Mouse (Mus musculus) heart, postnatal 14 days (tissue): ENCODE measurements around the gene Zfp652. TPM values are rescaled to one million over a fixed set of nuclear protein-coding genes. Genes with fewer than 3 reads are reported as not detected.
A peak's percentile ranks its signal among the peaks of the same experiment; 100 is the strongest.

Source experiments
- DNase-seq, 2 experiments: peaks; one replicate each; pipeline ENCODE4 v3.0.0; 2021 to 2022
- intact Hi-C: fragments of 180-260 bp; cut with DNase I; formaldehyde crosslinking; loops from one replicate; pipeline ENCODE4 v1.15.1; 2025
- total RNA-seq, 2 experiments: library from RNA; stranded (reverse); gene quantifications; 2 replicates each; pipeline ENCODE4 v1.2.3; 2021

The Zfp652 gene
- total RNA-seq, 2 experiments from 2014 or later: 45.9 to 46.5 TPM

DNA sequence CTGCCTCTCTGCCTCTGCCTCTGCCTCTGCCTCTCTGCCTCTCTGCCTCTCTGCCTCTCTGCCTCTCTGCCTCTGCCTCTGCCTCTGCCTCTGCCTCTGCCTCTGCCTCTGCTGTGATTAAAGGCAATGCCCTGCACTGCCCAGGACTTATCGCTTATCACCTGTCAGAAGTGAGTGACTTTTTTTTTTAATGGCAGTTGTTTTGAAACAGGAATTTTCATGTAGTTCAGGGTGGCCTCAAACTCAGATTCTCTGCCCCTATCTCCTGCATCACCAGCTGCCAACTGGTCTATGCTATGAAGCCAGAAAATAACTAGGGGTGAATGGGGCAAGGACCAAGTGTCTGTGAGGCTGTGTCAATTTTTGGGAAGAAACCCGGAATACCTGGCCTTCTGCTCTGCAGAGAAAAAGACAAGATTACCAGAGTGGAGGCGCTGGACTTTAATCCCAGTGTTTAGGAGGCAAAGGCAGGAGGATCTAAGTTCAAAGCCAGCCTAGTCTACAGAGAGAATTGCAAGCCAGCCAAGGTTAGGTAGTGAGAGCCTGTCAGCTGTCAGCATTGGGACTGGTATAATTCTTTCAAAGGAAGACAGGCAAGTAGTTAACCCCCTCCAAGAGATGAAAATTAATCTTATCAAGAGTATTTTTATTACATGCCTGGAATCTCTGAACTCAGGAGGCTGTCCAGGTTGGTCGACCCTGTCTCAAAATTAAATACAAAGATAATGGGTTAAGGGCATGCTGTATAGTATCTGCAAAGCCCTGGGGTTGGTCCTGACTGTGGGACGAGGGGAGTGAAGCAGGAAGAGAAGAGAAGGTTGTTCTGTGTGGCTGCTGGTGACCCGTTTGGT, 114.1 kb downstream of the Zfp652 start:
- intact Hi-C loops: no loop called here
- no peak for DNase-seq

DNA sequence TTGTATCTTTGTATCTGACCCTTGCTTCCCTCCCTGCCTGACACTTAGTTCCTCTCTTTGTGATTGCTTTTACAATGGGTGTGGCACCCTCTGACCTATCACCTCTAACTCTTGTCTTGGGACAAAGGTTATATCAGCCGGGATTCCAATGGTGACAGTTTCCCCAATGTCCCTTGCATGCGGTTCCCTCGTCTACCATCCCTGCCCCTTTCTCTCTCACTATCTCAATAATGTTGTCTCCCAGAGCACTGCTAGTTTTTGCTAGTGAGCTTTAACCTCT, 114.6 kb downstream of the Zfp652 start:
- intact Hi-C loops: no loop called here
- no peak for DNase-seq

DNA sequence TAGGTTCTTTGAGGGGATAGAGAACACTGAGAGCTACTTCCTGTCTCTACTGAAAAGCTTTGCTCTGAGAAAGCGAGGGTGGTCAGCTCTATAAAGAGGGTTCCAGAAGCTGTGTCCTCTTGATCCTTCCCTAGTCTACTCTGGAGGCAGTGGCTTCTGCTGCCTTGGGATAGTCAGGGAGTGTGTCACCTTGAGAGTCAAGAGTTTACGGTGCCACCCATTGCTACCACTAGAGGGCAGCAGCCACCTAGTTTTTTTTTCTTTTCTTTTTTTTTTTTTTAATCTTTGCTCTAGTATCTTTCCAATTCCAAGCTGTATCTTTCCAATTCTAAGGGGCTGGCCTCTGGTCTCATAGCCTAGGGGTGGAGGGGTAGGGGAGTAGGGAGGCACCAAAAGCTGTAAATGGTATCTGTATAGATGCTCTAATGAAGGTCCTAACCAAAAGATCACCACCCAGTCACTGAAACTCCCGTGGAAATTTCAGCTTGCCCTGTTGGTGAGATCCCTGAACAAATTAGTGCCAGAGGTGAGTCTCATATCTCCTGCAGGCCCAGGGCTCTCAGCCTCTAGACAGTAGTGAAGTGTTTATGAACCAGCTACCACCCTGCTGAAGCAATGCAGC, 115.1 kb downstream of the Zfp652 start:
- intact Hi-C loops: no loop called here
- DNase-seq: peak; percentile 70 to 81

DNA sequence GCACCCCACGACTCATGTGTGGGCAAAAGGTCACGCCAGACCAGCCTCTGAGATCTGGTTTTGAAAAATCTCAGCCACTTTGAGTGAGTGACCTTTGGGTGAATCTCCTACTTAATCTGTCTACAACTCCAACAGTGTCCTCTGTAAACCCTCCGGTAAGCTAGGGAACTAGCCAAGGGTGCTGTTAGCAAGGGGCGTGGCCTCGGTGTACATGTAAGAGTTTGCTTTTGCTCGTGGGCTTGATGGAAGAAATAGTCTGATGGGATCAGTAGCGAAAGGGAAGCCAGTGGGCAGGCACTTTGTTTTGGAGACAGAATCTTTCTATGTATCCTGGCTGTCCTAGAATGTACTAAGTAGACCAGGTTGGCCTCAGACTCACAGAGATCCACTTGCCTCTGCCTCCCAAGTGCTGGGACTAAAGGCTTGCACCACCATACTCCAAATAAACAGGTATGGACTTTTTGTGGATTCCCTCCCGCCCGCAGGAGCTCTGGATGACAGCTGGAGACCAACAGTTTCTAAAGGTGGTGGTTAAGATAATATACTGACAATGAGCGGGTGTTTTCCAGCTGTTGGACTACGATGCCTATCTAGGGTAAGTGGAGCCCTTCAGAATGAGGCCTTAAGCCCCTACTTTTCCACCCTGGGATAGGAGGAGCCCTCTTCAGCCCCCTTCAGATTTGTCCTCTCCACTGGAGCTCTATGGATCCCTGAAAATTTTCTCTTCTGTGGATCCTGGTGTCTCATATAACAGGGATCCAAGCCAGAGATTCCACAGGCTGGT, 115.9 kb downstream of the Zfp652 start:
- no peak for DNase-seq
- intact Hi-C loops: no loop called here

DNA sequence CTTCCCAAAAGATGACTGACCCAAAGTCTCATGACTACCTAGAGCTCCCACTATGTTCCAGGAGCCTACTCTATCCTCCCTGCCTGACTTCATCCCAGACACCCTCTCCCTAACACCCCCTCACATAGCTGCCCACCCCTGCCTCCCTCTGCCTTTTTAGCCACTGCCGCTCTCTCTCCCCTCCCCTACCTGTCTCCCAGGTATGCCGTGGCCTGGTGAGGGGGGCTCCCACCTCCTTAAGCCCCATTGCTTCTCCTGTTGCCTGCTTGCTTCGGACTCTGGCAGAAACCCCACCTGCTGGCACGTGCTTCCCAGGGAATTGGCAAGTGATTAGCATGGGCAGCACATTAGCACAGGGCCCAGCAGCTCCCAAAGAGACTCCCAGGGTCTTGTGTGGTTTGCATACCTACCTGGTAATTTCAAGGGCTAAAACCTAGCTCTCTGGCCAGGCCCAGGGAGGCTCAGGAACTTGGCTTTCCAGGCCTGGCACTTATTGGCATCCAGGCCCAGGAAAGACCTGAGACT, 117.1 kb downstream of the Zfp652 start:
- intact Hi-C loops: loop anchor here (1.0 kb wide), 1 partner anchor 24 kb away; no protein-coding TSS in a partner anchor
- no peak for DNase-seq

DNA sequence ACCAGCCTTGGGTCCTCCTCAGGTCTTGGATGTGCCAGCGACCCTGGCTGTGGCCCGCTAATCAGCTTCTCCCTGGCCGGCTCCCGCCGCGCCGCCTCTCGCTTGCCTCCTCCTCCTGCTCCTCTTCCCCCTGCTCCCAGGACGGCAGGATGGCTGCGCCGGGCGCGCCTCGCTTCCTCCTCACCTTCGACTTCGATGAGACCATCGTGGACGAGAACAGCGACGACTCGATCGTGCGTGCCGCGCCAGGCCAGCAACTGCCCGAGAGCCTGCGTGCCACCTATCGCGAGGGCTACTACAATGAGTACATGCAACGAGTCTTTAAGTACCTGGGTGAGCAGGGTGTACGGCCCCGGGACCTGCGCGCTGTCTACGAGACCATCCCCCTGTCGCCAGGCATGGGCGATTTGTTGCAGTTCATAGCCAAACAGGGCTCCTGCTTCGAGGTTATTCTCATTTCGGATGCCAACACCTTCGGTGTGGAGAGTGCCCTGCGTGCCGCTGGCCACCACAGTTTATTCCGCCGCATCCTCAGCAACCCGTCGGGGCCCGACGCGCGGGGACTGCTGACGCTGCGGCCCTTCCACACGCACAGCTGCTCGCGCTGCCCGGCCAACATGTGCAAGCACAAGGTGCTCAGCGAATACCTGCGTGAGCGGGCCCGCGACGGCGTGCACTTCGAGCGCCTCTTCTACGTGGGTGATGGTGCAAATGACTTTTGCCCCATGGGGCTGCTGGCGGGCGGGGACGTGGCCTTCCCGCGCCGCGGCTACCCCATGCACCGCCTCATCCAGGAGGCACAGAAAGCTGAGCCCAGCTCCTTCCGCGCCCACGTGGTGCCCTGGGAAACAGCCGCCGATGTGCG, 118.2 kb downstream of the Zfp652 start:
- intact Hi-C loops: no loop called here
- DNase-seq: peak; percentile 28 to 36

DNA sequence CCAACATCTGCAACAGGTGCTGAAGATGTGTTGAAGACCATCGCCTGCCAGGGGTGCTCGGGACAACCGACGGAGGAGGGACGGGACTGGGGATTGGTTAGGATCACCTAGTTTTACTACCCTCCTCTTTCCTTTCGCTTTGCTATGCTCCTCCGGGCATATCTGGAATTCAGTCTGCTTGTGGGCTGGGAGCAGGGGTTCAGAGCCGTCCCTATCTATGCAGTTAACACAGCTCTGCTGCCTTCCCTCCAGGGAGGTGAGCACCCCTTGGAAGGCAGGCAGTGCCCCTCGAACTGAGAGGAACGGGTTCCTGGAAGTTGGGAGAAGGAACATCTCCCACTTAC, 118.8 kb downstream of the Zfp652 start:
- intact Hi-C loops: no loop called here
- no peak for DNase-seq

DNA sequence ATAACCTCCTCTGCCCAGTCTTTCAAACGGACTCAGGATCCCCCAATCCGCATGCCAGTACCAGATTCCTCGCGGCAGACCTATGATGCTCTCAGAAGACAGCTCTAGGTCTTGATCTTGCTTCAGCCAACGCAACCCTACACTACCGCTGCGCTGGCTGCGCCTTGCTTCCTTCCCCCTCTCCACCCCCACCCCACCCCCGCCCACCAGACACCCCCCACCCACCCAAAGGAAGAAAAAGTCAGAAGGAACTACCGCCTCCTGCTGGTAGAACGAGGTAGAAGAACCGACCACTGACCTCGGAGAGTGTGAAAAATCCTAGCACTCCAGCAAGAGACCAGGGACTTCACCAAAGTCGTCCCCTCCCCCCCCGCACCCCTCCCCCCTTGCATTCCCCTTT, 119.2 kb downstream of the Zfp652 start:
- no peak for DNase-seq
- intact Hi-C loops: no loop called here

DNA sequence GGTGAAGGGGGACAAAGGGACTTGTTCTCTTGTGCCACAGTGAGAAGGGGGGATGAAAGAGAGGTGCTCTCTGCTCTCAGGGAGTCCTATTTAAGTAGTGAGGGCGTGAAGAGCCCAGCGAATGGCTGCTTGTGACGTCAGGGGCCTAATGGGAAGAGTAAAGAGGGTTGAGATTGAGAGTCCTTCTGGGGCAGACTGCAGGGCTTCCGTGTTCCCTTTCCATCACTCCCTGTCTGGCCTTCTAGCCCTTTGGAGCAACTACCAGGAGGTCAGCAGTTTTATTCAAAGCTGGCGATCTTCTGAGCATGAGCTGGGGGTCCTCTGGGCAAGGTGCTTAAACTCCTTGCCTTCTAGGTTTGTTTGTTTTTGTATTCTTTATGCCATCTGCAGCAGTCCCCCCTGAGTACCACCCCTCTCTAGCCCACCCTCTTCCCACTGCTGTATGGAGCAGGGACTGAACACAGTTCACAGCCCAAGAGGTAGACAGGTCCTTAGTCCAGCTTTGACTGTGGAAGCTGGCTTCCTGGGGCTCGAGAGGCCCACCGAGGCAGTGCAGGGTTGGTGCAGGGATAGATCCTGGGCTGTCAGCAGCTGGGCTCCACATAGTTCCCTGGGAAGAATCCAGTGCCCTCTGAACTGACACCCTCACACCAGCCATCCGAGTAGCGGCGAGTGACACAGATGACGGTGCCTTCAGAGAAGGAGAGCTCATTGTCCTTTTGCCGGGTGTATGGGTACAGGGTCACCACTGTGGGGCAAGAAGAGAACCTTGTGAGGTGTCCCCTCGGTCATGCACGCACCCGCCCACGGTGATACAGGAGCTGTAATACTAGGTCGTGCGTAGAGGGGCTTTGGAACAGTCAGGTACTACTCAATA, 119.9 kb downstream of the Zfp652 start:
- intact Hi-C loops: no loop called here
- no peak for DNase-seq

DNA sequence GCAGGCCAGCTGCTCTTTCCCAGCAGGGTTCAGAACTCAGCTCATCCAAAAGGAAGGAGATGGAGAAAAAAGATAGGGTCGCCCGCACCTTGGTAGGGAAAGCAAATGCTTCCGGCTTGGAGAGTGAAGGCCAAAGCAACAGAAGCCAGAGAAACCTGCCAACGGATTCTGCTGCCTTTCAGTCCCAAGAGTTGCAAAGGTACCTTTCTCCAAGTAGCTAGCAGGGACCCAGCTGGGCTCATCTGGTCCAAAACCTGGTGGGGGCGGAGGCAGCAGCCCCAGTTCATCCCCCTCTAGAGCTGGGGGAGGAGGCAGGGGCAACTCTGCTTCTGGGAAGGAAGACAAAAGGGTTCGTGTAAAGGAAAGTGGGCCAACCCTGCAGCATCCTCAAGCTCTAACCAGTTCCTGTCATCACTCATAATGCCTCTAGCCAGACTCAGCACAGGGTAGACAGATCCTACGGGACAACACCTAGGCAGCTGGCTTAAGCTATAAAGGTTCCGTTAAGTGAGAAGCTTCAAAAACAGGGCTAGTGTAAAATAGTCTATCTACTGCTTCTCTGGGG, 120.6 kb downstream of the Zfp652 start:
- intact Hi-C loops: no loop called here

DNA sequence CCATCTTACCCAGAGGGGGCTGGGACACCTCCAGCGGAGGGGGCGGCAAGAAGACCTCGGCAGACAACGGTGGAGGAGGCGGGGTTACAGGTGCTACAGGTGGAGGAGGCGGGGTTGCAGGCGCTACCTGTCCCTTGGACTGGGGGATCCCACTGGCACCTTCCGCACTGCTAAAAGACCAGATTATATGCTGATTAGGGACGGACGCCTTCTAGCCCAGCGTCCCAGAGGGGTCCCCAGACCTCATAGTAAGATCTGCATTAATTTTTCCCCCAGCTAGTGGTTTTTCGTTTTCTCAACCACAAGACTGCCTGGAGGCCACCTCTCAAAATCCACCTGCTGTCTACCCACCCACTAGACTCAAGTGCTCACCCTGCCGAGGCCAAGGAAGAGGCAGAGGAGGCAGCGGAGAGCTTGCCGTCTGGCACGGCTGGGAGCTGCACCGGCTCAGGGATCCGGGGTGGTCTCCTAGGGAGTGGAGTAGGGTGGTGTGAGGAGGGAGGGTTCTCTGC, 121.2 kb downstream of the Zfp652 start:
- intact Hi-C loops: no loop called here

More for the DNA sequence above, 120.6 kb downstream of the Zfp652 start:
- no peak for DNase-seq

DNA sequence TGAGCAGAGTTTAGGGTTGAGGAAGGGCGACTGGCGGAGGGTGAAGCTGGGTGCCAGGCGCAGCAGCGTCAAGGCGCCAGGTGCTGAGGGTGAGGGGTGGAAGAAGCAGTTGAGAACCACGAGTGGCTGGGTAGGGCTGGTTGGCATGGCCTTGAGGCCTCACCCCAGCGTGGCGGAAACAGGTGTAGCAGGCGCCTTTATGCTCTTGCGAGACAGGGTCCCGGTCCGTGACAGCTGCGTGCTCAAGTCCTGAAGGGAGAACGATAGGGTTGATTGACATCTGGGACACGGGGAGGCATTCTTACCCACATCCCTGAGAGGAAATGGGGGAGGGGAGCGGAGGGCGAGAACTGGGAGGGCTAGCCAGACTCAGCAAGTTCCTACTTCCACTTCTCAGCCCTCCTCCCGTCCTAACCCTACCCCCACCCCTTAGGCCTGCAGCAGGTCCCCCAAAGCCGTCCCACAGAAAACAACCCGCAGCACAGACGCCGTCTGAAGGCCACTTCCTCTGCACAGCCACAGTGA, 121.7 kb downstream of the Zfp652 start:
- peak in 1 of 2 experiments; percentile 49 for DNase-seq
- intact Hi-C loops: no loop called here

More for the DNA sequence above, 121.2 kb downstream of the Zfp652 start:
- DNase-seq: no peak

DNA sequence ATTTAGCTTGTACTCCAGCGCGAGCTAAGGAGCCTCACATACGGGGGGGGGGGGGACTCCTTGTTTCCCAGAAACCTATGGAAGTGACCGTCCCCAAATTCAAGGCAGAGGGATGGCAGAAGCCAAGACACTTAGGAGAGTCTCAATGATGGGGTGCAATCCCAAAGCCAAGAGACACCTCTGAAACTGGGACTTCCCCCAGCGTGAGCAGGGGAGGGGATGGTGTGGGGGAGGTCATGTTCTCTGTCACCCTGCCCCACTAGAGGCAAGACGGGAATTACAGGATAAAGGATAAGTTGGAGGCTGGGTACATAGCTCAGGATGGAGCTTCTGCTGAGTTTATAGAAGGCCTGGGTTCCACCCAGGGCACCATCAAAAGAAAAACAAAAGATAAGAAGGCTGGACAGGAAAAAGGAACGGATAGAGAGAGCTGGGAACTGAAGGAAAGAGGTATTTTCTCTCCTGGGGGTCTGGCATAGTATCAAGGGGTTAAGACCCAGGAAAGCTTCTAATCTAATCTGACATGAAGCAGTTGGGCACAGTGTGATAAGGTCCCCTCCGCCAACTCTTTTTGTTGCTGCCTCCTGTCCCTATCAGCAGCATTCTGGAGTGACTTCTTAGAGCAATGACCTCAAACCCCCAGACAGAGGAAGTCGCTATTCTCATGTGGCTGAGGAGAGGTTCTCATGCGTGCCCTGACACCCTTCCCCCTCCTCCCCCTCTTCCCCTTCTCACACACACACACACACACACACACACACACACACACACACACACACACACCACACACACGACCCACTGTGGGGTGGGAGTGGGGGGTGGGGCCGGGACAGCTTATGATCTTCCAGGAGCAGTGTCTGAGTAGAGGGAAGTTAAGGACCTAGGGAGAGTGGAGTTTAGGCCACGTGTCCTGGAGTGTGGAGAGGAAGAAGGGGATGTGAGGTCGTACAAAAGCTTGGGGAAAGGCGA, 122.6 kb downstream of the Zfp652 start:
- DNase-seq: peak in 1 of 2 experiments; percentile 11
- intact Hi-C loops: no loop called here

DNA sequence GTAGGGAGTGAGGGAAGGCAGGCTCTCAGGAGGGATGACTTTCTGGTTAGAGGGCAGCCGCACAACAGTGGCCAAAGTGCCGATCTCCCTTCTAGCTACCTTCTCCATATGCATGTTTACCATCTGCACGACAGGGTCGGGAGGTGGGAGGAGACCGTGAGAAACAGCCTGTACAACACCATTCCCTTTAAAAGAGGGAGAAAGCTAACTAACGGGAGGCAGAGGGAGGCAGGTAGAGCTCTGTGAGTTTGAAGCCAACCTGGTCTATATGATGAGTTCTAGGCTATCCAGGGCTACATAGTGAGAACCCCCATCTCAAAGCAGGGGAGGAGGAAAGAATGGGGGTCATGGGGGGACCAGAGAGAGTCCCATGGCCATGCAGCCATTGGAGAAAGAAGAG, 123.4 kb downstream of the Zfp652 start:
- intact Hi-C loops: no loop called here

DNA sequence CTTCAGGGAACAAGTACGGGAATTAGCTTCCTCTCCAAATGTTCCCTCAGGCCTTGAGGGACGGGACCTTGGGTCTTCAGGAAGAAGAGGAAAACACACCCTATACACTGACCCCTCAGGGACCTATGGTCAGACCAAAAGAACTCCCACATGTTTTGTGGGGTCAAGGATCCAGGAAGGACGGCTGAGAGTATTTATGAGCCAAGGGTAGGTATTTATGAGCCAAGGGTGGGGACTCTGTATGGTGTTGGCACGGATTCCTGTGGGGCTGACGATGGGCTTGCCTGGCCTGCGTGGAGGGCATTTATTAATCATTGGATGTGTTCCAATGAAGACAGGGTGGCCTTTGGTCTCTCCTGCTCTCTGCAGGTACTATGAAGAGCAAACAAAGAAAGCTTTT, 124.0 kb downstream of the Zfp652 start:
- intact Hi-C loops: no loop called here
- peak in 1 of 2 experiments; percentile 20 for DNase-seq

More for the DNA sequence above, 123.4 kb downstream of the Zfp652 start:
- DNase-seq: no peak

DNA sequence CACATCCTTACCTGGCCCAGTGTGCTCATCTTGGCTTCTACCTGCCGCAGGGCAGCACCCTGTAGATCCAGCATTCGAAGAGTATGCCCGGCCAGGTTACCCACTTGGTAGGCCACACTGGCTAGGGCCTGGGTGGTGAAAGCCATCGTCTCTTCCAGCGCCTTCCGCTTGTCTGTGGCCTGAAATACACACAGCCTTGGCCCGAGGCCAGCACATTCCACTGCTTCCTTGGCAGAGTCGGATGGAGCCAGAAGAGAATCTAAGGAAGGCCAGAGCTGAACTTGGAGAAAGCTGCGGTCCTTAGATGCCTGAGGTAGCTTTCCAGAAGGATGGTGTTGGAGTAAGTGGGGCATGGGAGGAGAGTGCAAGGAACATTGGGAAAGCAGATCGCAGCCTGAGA, 124.6 kb downstream of the Zfp652 start, which contains the start of gene Gngt2:
Gene Gngt2 (plus strand): TSS at position 158 of the 400 bp plus-strand sequence.
- intact Hi-C loops: no loop called here
- peak; percentile 85 to 87 for DNase-seq

DNA sequence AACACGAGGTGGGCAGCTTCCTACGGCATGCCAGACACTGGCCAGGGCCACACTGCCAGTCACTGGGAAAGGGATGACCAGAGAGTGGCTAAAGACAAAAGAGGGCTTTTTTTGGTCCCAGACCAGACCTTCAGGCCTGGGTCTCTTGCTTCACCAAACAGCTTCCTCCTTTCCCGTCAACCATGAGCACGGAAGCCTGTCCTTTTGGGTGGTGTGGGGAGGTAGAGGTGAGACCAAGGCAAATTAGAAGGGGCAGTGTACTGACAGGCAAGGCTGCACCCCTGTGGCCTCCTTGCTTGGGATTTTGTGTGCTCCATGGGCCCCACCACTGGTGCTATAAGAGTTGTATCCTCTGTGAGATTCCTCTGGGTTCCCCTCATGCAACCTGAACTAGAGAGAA, 126.1 kb downstream of the Zfp652 start:
- DNase-seq: no peak
- intact Hi-C loops: no loop called here
